Mouse (Mus musculus): ENCODE measurements around the gene Gm3002.
"Not testable (repeated sequence)": the region's sequence is repeated elsewhere in the genome, so short reads cannot be mapped to it uniquely, and the experiment has no call there.

Gene Gm3002

DNA sequence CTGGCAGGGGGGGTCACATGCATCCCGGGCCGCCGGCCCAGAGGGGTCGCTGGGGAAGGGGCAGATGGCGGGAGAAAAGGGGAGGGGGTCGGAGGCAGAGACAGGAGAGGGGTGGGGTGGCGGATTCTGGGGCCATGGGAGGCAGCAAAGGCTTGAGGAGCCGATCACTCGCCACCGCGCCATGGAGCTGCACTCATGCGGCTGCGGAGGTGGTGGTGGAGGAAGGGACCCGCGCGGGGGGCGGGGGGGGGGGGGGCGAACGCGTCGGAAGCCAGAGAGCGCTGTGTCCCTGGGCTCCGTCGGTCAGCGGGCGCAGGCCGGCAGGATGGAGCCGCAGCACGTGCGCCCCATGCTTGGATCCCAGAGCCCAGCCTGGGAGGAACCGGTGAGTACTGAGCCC is at the start of gene Gm3002:
TSS of gene Gm3002 (plus strand) at position 301 of the 400 bp plus-strand sequence.
- DNase-seq (ENCODE audit: low read depth, low spot score), result not testable (repeated sequence)

GRCm38 (mm10) chr14:3845945-3846344 is 36.1 kb downstream of the Gm3002 start, which contains the start of gene Gm3033:
Gene Gm3033 (plus strand): TSS chr14:3846245.
- not testable (repeated sequence) for DNase-seq (ENCODE audit: low read depth, low spot score)

DNA sequence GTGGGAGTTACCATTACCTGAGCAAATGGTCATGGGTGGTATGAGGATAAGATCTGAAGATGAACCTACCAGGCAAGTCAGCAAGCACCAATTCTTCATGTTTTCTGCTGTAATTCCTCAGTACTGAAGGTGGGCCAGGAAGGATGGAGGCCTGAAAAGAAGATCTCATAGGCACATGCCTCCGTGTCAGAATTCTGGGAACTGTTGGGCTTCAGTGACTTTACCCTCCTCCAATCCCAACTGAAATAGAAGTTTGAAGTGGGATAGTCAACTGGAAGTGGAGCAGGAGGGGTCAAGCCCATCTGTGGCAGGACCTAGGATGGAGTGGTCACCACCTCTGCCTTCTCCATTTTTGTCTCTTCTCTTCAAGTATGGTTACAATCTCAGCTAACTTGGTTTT is 74.0 kb downstream of the Gm3002 start, which contains the start of gene Gm2916:
TSS of gene Gm2916 (plus strand) at position 301 of the 400 bp plus-strand sequence.
- not testable (repeated sequence) for DNase-seq (ENCODE audit: low read depth, low spot score)

DNA sequence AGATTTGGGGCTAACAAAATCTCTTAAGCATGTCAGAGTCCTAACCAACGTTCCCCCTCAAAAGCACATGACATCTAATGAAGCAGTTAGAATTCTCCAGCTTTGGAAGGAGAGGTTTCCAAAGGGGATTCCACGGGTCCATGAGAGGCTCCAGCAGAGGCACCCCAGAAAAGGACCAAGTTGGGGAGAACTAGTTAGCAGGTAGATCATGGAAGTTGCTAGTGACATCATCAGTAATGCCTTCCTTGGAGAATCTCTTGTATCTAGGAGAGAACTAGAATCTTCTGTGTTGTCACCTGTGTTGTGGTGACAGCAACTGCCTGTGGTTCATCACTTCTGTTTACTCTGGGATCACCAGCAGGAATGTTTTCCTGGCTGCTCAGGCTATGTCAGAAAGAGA is 121.6 kb downstream of the Gm3002 start, which contains the start of gene Gm3029:
TSS of gene Gm3029 (plus strand) at position 301 of the 400 bp plus-strand sequence.
- DNase-seq (ENCODE audit: low read depth, low spot score), result not testable (repeated sequence)

DNA sequence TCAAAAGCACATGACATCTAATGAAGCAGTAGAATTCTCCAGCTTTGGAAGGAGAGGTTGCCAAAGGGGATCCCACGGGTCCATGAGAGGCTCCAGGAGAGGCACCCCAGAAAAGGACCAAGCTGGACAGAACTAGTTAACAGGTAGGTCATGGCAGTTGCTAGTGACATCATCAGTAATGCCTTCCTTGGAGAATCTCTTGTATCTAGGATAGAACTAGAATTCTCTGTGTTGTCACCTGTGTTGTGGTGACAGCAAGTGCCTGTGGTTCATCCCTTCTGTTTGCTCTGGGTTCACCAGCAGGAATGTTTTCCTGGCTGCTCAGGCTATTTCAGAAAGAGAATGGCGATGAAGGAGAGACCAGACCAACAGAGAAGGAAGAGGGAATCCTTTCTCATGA is 153.4 kb downstream of the Gm3002 start, which contains the start of gene Gm3095:
TSS of gene Gm3095 (plus strand) at position 301 of the 400 bp plus-strand sequence.
- not testable (repeated sequence) for DNase-seq (ENCODE audit: low read depth, low spot score)

DNA sequence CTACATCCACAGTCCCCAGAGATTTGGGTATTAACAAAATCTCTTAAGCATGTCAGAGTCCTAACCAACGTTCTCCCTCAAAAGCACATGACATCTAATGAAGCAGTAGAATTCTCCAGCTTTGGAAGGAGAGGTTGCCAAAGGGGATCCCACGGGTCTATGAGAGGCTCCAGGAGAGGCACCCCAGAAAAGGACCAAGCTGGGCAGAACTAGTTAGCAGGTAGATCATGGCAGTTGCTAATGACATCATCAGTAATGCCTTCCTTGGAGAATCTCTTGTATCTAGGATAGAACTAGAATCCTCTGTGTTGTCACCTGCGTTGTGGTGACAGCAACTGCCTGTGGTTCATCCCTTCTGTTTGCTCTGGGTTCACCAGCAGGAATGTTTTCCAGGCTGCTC is 188.2 kb downstream of the Gm3002 start, which contains the start of gene Gm3099:
TSS of gene Gm3099 (plus strand) at position 301 of the 400 bp plus-strand sequence.
- not testable (repeated sequence) for DNase-seq (ENCODE audit: low read depth, low spot score)

Measured in mesoderm, embryonic 11.5 days (tissue).